Mouse (Mus musculus) cerebellum, adult 2 months (tissue): ENCODE results near the gene Asb15. TPM values are rescaled to one million over a fixed set of nuclear protein-coding genes. Genes with fewer than 3 reads are reported as not detected.

Source experiments
- DNase-seq, 2 experiments: peaks; one replicate each; pipeline ENCODE4 v3.0.0; 2021
- H3K27ac ChIP-seq: fragments of 200-500 bp; 2 replicates; pipeline ENCODE4 v1.5.1; 2012; ENCODE audit warnings: low read length, control low read depth, inconsistent platforms; ENCODE audit not compliant: insufficient read depth
- H3K27me3 ChIP-seq: fragments of 200-500 bp; 2 replicates; pipeline ENCODE4 v1.6.1; 2012; ENCODE audit warnings: inconsistent platforms, mild to moderate bottlenecking, low read length, moderate library complexity; ENCODE audit not compliant: control insufficient read depth, insufficient read depth
- H3K4me1 ChIP-seq: fragments of 200-500 bp; 2 replicates; pipeline ENCODE4 v1.6.1; 2011; ENCODE audit warnings: low read length; ENCODE audit not compliant: control insufficient read depth, insufficient read depth
- H3K4me3 ChIP-seq: fragments of 200-500 bp; replicated peaks from 2 replicates; pipeline ENCODE3; 2011; ENCODE audit warnings: mild to moderate bottlenecking, low read depth, low read length, control low read depth; ENCODE audit not compliant: insufficient read depth
- CTCF ChIP-seq: fragments of 200-500 bp; IDR thresholded peaks from 2 replicates; pipeline ENCODE4 v1.5.1; 2011; ENCODE audit warnings: low read depth, mild to moderate bottlenecking, control low read depth, low read length, moderate library complexity, borderline replicate concordance; ENCODE audit not compliant: insufficient read depth
- POLR2A ChIP-seq: fragments of 200-500 bp; IDR thresholded peaks from 2 replicates; pipeline ENCODE4 v1.6.1; 2011; ENCODE audit warnings: low read length, control low read depth, borderline replicate concordance; ENCODE audit not compliant: insufficient read depth
- WGBS: fragments of 180-500 bp; shearing (Covaris S2); methylation state at CpG from one replicate; pipeline ENCODE4 v1.1.7; 2018; 5-methylcytosine and 5-hydroxymethylcytosine counted together
- polyA plus RNA-seq: library from polyadenylated mRNA; depleted of rRNA; stranded (reverse); fragments of >200 nt; gene quantifications from 2 replicates; pipeline ENCODE4 v1.2.3, GENCODE M21; 2012

Gene Asb15
- polyA plus RNA-seq, 1 experiment, result 0.10 TPM

GRCm38 (mm10) chr6:24602351-24602750 is 74.4 kb downstream of the Asb15 start:
- WGBS, result 77% methylated on average over 3 of the region's 3 CpGs
- Histone ChIP-seq H3K27me3 (no peaks in the 10 kb centered on the region), H3K4me3 (no peak overlapping the region), H3K4me1 (peaks cover 5% of the 10 kb centered on the region; the same call in 1 of the 2 replicates), H3K27ac (no peak overlapping the region)
- TF ChIP-seq CTCF (no peak), POLR2A (no peak)
- no peak for DNase-seq

GRCm38 (mm10) chr6:24602993-24603392 is 75.0 kb downstream of the Asb15 start:
- WGBS, result 91% methylated on average over 5 of the region's 5 CpGs
- no peak for DNase-seq
- peaks cover 7% of the 10 kb centered on the region; the same call in 1 of the 2 replicates for H3K4me1 ChIP-seq
- no peak overlapping the region for H3K4me3 ChIP-seq
- TF ChIP-seq CTCF (no peak), POLR2A (no peak)
- no peak overlapping the region for H3K27ac ChIP-seq
- no peaks in the 10 kb centered on the region for H3K27me3 ChIP-seq

- H3K4me3 ChIP-seq, result no peak overlapping the region
- no peaks in the 10 kb centered on the region for H3K27me3 ChIP-seq
- WGBS, result 90% methylated on average over 7 of the region's 7 CpGs
- TF ChIP-seq POLR2A (no peak), CTCF (no peak)
- no peak overlapping the region for H3K27ac ChIP-seq
- peaks cover 7% of the 10 kb centered on the region; the same call in 1 of the 2 replicates for H3K4me1 ChIP-seq
- DNase-seq, result no peak
Measured at GRCm38 (mm10) chr6:24604289-24604688, 76.3 kb downstream of the Asb15 start.

DNA sequence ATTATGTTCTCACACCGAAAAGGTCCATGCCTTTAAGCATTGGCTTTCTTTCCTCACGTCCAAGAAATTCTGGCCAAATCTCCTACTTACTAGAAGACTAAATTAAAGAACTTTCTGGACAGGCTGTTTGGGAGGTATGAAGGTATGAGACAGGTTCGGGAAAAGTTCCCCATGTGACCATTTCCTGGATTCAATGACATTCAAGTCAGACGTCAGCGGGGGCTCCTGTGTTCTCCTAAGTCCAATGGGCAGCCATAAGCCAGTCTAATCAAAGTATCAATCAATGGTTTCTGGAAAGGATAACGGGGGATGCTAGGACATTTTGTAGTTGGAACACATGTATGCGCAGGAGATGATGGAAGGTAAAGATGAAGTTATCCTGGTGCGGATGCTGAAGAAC is 77.7 kb downstream of the Asb15 start:
- no peak overlapping the region for H3K4me3 ChIP-seq
- no peak for DNase-seq
- no peaks in the 10 kb centered on the region for H3K27me3 ChIP-seq
- H3K4me1 ChIP-seq, result peaks cover 7% of the 10 kb centered on the region; the same call in 1 of the 2 replicates
- no peak overlapping the region for H3K27ac ChIP-seq
- TF ChIP-seq CTCF (no peak), POLR2A (no peak)
- 95% methylated on average over 8 of the region's 8 CpGs for WGBS

- 45% methylated on average over 10 of the region's 10 CpGs for WGBS
- DNase-seq, result no peak
Measured at GRCm38 (mm10) chr6:24606512-24606911, 78.6 kb downstream of the Asb15 start.

DNA sequence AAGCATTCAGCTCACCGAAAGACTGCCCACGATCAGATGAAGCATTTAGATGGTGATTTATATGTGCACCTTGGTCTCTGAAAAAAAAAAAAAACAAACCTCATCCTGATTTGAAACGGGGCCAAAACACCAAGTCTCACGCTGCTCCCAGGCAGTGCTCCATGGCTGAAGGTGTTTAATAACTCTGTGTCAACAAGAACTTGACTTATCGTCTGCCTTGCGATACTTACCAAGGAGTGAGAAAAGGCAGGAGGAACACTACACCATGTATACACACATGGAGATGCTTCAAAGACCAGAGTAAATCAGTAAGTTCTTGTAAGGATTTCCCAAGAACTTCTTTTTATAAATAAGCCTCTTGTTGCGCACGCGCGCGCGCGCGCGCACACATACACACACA is 79.6 kb downstream of the Asb15 start:
- Histone ChIP-seq H3K27ac (no peak overlapping the region), H3K4me3 (no peak overlapping the region), H3K4me1 (peaks cover 10% of the 10 kb centered on the region), H3K27me3 (no peaks in the 10 kb centered on the region)
- DNase-seq, result peak in 1 of 2 experiments; percentile 23
- WGBS, result 66% methylated on average over 15 of the region's 15 CpGs
- TF ChIP-seq CTCF (no peak), POLR2A (no peak)

More at GRCm38 (mm10) chr6:24606512-24606911, 78.6 kb downstream of the Asb15 start:
- Histone ChIP-seq H3K27me3 (no peaks in the 10 kb centered on the region), H3K27ac (no peak overlapping the region), H3K4me1 (peaks cover 7% of the 10 kb centered on the region; the same call in 1 of the 2 replicates), H3K4me3 (no peak overlapping the region)
- TF ChIP-seq POLR2A, result no peak
- TF ChIP-seq CTCF, result peak; percentile 15; the same call in 1 of the 2 replicates

GRCm38 (mm10) chr6:24608129-24608528 is 80.2 kb downstream of the Asb15 start:
- H3K4me1 ChIP-seq, result peaks cover 10% of the 10 kb centered on the region
- H3K27me3 ChIP-seq, result no peaks in the 10 kb centered on the region
- no peak overlapping the region for H3K27ac ChIP-seq
- WGBS, result 53% methylated on average over 4 of the region's 4 CpGs
- TF ChIP-seq CTCF (no peak), POLR2A (no peak)
- no peak for DNase-seq
- no peak overlapping the region for H3K4me3 ChIP-seq

- 95% methylated on average over 3 of the region's 3 CpGs for WGBS
- H3K27me3 ChIP-seq, result no peaks in the 10 kb centered on the region
- no peak for DNase-seq
- no peak overlapping the region for H3K27ac ChIP-seq
- no peak overlapping the region for H3K4me3 ChIP-seq
- TF ChIP-seq CTCF (no peak), POLR2A (no peak)
- peaks cover 12% of the 10 kb centered on the region for H3K4me1 ChIP-seq
Measured at GRCm38 (mm10) chr6:24608682-24609081, 80.7 kb downstream of the Asb15 start.
